Mouse (Mus musculus) right cerebral cortex, postnatal 4 days (tissue): ENCODE data around the gene Olfr198.
"Not testable (repeated sequence)": the region's sequence is repeated elsewhere in the genome, so short reads cannot be mapped to it uniquely, and the experiment has no call there.

Source experiments
- DNase-seq: peaks from one replicate; pipeline ENCODE4 v3.0.0-alpha.2; 2022

Olfr198 gene

GRCm38 (mm10) chr16:59203433-59203832 lies at the start of gene Olfr198:
Gene Olfr198 (minus strand): TSS chr16:59203533.
- not testable (repeated sequence) for DNase-seq

- DNase-seq, result no peak
These were observed 46.4 kb upstream of the Olfr198 start for GRCm38 (mm10) chr16:59249684-59250083.

DNA sequence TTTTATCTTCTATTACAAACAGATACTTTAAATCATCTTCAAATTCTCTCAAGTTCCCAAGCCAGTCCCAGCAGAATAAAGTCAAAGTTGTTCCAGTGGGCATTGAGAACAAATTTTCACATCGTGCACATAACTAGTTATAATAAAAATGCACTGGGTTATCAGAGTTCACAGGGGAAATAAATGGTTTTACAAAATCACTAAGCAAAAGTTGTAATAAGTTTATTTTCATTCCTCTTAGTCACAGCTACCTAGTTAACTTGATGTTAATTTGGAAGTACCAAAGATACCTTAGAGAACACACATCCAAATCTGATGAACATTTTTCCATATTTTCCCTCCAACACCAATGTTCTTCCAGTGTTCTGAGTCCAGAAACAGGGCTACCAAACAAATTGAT lies 16.3 kb upstream of the Olfr198 start, which contains the start of gene Olfr199:
Olfr199 (minus strand) TSS at position 101 of the 400 bp plus-strand sequence.
- DNase-seq, result not testable (repeated sequence)

DNA sequence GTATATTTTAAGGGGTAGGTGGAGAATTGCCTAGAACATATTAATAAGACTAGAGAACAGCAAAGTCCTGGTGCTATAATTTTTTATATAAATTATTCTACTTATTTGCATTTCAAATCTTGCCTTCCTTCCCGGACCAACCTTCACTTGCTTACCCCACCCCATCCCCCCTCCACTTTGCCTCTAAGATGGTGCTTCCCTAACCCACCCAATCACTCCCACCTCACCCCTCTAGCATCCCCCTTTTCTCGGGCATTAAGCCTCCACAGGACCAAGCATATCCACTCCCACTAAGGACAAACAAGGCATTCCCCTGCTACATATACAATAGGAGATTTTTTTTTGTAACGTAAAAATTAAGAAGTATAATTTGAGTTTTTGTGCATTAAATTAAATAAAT lies 14.5 kb upstream of the Olfr198 start:
- not testable (repeated sequence) for DNase-seq

GRCm38 (mm10) chr16:59170354-59170753 lies 33.0 kb downstream of the Olfr198 start, which contains the start of gene Olfr196:
Gene Olfr196 (minus strand): TSS chr16:59170454.
- DNase-seq, result no peak

DNA sequence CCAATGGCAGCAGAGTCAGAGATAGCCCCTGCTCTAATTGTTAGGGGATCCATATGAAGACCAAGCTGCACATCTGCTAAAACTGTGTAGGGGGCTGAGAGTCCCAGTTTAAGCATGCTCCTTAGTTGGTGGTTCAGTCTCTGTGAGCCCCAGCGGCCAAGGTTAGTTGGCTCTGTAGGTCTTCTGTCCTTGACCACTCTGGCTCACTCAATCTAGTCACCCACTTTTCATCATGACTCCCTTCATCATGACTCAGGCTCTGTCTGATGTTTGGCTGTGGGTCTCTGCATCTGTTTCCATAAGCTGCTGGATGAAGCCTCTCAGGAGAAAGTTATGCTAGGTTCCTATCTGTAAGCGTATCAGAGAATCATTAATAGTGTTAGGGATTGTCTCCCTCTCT lies 51.3 kb downstream of the Olfr198 start:
- no peak for DNase-seq
